Mouse (Mus musculus) megakaryocyte, embryonic 14.5 days (primary cell): Measurements from ENCODE around the gene Tigit. TPM values are rescaled to one million over a fixed set of nuclear protein-coding genes. Genes with fewer than 3 reads are reported as not detected.

Source experiments
- H3K27me3 ChIP-seq: replicated peaks from 2 replicates; pipeline ENCODE3; 2012; ENCODE audit warnings: inconsistent platforms
- H3K36me3 ChIP-seq: replicated peaks from 2 replicates; pipeline ENCODE3; 2012; ENCODE audit warnings: low read length, inconsistent platforms, mixed read lengths
- H3K4me1 ChIP-seq: 2 replicates; pipeline ENCODE4 v1.6.1; 2012; ENCODE audit warnings: inconsistent platforms
- H3K4me3 ChIP-seq: replicated peaks from 2 replicates; pipeline ENCODE3; 2012; ENCODE audit warnings: moderate library complexity, mild to moderate bottlenecking, inconsistent platforms
- H3K9me3 ChIP-seq: 2 replicates; pipeline ENCODE4 v1.6.1; 2012; ENCODE audit warnings: inconsistent platforms
- FLI1 ChIP-seq: IDR thresholded peaks from 2 replicates; pipeline ENCODE4 v1.6.1; 2012; ENCODE audit warnings: low read length, inconsistent platforms, mixed read lengths
- GATA1 ChIP-seq: IDR thresholded peaks from 3 replicates; pipeline ENCODE4 v1.6.1; 2012; ENCODE audit warnings: mixed read lengths, low read length, inconsistent platforms, borderline replicate concordance
- polyA plus RNA-seq: library from polyadenylated mRNA; stranded (reverse); fragments of >175 nt; gene quantifications from 2 replicates; pipeline ENCODE4 v1.2.3, GENCODE M21; 2012; ENCODE audit warnings: low replicate concordance; ENCODE audit not compliant: insufficient read depth

Gene Tigit
- polyA plus RNA-seq, 1 experiment: not detected

DNA sequence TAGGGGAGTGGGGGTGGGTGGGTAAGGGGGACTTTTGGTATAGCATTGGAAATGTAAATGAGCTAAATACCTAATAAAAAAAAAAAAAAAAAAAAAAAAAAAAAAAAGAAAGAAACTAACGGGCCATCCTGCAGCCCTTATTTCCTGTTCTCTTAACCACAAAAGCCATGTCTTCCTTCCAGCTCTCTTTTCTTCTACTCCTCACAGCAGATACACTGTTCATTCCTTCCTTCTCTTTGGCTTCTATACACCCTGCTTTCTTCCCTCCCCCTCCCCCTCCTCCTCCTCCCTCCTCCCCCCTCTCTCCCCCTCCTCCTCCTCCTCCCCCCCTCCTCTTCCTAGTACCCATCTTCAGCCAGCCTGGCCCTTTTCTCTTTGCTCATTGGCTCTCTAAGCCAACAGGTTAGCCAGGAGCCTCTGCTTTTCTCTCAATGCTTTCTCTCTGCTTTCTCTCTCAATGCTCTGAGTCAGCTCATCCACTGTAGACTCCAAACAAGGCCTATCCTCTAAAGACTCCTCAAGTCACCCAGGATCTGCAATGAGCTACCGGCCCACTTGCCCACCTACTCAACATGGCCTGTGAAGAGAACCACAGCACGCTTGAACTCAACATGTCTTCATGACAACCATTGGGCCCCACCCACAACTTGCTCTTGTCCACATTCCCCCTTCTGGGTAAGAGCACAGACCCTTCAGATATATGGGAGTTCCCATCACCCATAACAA is 13.4 kb downstream of the Tigit start:
- no peak for TF ChIP-seq GATA1
- no peak for TF ChIP-seq FLI1
- no peak overlapping the region for H3K4me3 ChIP-seq
- H3K36me3 ChIP-seq: no peaks in the 10 kb centered on the region
- H3K27me3 ChIP-seq: no peaks in the 10 kb centered on the region
- H3K4me1 ChIP-seq: peaks cover 11% of the 10 kb centered on the region
- H3K9me3 ChIP-seq: no peaks in the 10 kb centered on the region

DNA sequence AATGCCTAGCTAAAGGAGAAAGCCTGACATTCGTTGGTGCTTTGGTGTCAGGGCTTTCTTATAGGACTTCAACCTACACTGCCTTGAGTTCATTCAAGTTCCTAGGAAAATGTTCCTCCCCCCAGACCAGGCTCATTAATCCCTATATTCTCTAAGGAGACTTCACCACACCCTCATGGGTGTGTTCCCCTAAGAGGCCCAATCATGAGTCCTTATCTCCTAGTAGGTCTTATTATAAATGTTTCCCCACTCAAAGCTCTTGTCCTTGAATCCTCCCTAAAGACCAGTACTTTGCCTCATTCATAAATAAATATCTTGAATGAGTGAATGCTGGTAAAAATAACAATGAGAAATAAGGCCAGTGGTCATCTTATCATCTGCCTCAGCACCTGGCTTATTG is 16.3 kb downstream of the Tigit start:
- Histone ChIP-seq H3K4me3 (no peak overlapping the region), H3K27me3 (no peaks in the 10 kb centered on the region), H3K4me1 (peaks cover 6% of the 10 kb centered on the region), H3K9me3 (no peaks in the 10 kb centered on the region), H3K36me3 (no peaks in the 10 kb centered on the region)
- TF ChIP-seq FLI1: no peak
- TF ChIP-seq GATA1: no peak

DNA sequence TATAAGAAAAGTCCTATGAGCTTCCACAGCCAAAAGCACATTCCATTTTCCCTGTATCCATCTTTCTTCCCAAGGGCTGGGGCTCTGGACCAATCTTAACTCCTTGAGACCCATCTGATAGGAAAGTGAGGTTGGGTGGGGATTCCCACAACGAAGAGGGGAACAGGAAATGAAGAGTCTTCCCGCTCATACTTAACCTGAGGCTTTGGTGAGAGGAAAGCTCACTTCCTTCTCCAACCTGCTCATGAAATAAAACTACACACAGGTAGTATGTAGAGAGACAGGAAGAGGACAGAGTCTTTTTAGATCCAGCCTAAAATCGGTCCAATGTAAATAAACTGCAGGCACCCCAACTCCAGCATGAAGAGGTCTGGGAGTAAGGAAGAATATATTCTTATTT is 17.0 kb downstream of the Tigit start:
- H3K4me1 ChIP-seq: peaks cover 6% of the 10 kb centered on the region
- H3K4me3 ChIP-seq: no peak overlapping the region
- TF ChIP-seq FLI1 (no peak), GATA1 (no peak)
- no peaks in the 10 kb centered on the region for H3K27me3 ChIP-seq
- no peaks in the 10 kb centered on the region for H3K36me3 ChIP-seq
- H3K9me3 ChIP-seq: no peaks in the 10 kb centered on the region

DNA sequence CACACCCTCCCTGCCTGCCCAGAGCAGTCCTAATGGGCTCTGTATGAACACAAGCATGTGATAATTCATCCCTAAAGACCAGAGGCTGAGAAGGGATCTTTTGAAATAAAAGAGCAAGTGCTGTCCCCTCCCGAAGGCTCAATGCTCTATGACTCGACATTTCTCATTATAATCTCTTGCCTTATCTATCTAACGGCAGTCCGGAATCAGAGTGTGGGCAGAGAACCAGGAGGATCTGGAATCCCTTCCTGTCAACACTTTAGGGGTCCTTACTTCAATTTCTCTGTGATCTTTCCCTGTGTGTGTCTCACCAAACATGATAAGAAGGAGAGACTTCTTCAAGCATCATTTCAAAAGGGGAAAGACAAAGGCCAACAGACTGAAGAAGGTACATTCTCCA is 18.1 kb downstream of the Tigit start:
- no peak overlapping the region for H3K4me3 ChIP-seq
- H3K9me3 ChIP-seq: no peaks in the 10 kb centered on the region
- no peaks in the 10 kb centered on the region for H3K36me3 ChIP-seq
- no peak for TF ChIP-seq GATA1
- TF ChIP-seq FLI1: no peak
- H3K4me1 ChIP-seq: peaks cover 6% of the 10 kb centered on the region
- H3K27me3 ChIP-seq: no peaks in the 10 kb centered on the region

DNA sequence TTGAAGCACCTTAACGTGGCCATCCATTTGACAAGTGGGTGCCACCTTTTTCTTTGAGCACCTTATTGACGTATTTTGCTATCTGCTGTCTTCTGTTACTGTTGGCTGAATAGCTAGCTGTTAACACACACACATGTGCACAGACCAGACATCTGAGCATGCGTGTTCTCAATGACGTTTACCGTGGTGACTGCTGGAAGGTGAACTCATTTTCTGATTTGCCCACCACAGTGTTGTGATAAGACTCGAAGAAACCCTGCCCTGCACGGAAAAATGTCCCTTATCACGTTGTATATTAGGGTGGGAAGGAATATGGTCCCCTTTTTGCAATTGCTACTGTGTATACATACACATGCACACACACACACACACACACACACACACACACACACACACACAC is 22.7 kb downstream of the Tigit start:
- Histone ChIP-seq H3K9me3 (no peaks in the 10 kb centered on the region), H3K27me3 (no peaks in the 10 kb centered on the region), H3K36me3 (no peaks in the 10 kb centered on the region), H3K4me1 (no peaks in the 10 kb centered on the region), H3K4me3 (no peak overlapping the region)
- no peak for TF ChIP-seq GATA1
- no peak for TF ChIP-seq FLI1

DNA sequence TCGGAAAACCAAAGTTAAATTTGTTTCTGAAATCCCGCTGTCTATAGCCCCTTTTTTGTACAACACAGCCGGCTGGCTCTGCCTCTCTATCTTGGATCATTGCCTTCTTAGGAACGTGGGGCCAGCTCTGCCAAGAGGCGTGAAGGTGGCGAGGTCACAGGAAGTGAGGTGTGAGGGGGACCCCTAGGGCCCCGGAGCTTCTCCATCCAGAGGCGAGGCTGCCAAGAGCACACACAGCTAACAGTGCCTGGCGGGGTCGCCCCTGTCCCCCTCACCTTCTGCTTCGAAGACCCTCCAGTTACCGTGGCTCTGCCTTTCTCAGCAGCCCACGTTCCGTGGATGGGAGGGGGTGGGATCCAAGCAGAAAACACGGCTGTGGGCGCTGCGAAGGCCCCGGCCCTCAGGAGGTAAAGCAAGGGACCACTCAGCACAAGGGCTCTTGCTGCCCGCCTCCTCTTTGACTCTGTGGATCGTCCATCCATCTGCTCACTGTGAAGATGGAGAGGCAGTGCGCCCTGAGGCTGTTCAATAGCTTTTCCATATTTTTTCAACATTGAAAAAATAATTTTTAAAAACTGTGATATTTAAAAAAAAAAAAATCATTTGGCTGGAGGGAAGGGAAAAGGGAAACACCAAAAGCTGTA is 25.4 kb downstream of the Tigit start:
- H3K36me3 ChIP-seq: no peaks in the 10 kb centered on the region
- H3K4me1 ChIP-seq: no peaks in the 10 kb centered on the region
- TF ChIP-seq GATA1 (no peak), FLI1 (no peak)

DNA sequence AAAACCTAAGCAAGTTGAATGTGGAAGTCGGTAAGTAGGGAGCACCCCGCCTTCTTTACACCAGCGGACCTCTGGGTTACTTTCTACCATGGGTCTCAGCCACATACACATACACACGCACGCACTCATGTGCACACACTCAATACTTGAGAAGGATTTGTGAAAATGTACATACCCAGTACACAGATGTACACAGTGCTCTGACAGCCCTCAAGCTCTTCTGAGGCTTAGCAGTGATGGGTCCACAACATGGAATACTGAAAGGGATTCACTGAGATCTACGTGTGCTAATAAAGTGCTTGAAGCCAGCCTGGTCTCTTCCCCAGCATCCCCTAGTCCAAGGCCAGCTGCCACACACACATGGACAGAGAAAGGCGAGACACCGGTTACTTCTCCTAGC is 26.7 kb downstream of the Tigit start:
- Histone ChIP-seq H3K4me3 (no peak overlapping the region), H3K36me3 (no peaks in the 10 kb centered on the region), H3K9me3 (no peaks in the 10 kb centered on the region), H3K4me1 (no peaks in the 10 kb centered on the region), H3K27me3 (no peaks in the 10 kb centered on the region)
- no peak for TF ChIP-seq GATA1
- TF ChIP-seq FLI1: no peak

More for the DNA sequence above, 25.4 kb downstream of the Tigit start:
- H3K4me3 ChIP-seq: no peak overlapping the region
- no peaks in the 10 kb centered on the region for H3K9me3 ChIP-seq
- H3K27me3 ChIP-seq: no peaks in the 10 kb centered on the region

DNA sequence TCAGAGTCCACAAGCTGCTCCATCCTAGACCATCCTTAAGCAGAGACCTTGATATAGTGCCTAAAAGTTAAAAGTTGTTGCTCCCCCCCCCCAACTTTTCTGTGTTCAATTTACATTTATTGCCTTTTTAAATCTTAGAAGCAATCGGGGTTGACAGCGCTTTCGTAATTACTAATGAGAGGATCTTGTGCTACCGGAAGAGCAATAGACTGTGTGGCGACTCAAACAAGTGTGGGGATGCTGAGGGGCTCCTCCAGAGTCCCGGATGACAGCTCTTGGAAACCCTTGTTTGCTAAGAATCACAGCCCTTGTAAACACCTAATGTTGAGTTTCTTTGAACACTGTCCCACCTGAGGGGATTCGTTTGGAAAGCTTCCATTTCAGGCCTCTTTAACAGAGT is 29.9 kb downstream of the Tigit start:
- no peak overlapping the region for H3K4me3 ChIP-seq
- no peaks in the 10 kb centered on the region for H3K4me1 ChIP-seq
- no peaks in the 10 kb centered on the region for H3K36me3 ChIP-seq

DNA sequence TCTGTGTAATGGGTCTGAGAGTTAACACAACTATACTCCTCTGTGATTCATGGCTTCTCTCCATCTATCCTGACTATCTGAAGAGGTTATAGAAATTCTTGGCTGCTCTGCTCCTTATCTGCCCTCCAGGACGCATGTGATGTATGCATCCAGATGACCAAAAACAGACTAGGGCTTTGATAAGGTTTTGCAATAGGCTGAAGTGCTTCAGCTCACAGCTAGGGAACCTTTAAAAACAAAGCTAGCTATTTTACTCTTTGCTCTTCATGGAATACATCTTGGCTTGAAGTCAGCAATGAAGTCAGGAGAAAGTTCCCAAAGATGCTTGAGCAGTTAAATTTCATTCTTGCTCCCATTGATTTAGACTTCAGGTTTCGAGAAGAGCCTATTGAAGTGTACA is 32.2 kb downstream of the Tigit start:
- TF ChIP-seq GATA1 (no peak), FLI1 (no peak)
- Histone ChIP-seq H3K4me3 (no peak overlapping the region), H3K36me3 (no peaks in the 10 kb centered on the region), H3K4me1 (no peaks in the 10 kb centered on the region), H3K9me3 (no peaks in the 10 kb centered on the region), H3K27me3 (no peaks in the 10 kb centered on the region)

More for the DNA sequence above, 29.9 kb downstream of the Tigit start:
- Histone ChIP-seq H3K27me3 (no peaks in the 10 kb centered on the region), H3K9me3 (no peaks in the 10 kb centered on the region)
- TF ChIP-seq GATA1 (no peak), FLI1 (no peak)

DNA sequence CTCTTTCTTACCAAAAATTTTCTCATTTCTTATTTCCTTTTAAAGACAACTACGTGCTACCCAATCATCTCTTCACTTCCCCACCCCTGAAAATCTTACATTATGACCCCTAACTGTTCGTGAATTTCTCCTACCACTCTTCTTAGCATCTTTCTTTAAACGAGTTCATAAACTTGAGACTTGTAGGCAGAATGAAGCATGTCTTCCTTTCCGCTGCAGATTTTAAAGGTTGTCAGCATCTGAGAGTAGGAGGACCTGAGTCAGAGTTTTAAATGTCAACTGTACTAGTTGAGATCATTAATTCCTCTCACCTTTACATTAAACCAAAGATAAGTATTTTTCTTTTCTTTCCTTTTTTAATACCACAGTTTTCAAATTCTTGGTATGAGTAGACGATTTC is 35.3 kb downstream of the Tigit start:
- no peaks in the 10 kb centered on the region for H3K36me3 ChIP-seq
- TF ChIP-seq GATA1 (no peak), FLI1 (no peak)

More for the DNA sequence above, 35.3 kb downstream of the Tigit start:
- Histone ChIP-seq H3K4me3 (no peak overlapping the region), H3K4me1 (peaks cover 11% of the 10 kb centered on the region), H3K27me3 (no peaks in the 10 kb centered on the region), H3K9me3 (no peaks in the 10 kb centered on the region)
